Mouse (Mus musculus): ENCODE measurements around the gene Rbm8a.
A peak's percentile ranks its signal among the peaks of the same experiment; 100 is the strongest.

The Rbm8a gene

DNA sequence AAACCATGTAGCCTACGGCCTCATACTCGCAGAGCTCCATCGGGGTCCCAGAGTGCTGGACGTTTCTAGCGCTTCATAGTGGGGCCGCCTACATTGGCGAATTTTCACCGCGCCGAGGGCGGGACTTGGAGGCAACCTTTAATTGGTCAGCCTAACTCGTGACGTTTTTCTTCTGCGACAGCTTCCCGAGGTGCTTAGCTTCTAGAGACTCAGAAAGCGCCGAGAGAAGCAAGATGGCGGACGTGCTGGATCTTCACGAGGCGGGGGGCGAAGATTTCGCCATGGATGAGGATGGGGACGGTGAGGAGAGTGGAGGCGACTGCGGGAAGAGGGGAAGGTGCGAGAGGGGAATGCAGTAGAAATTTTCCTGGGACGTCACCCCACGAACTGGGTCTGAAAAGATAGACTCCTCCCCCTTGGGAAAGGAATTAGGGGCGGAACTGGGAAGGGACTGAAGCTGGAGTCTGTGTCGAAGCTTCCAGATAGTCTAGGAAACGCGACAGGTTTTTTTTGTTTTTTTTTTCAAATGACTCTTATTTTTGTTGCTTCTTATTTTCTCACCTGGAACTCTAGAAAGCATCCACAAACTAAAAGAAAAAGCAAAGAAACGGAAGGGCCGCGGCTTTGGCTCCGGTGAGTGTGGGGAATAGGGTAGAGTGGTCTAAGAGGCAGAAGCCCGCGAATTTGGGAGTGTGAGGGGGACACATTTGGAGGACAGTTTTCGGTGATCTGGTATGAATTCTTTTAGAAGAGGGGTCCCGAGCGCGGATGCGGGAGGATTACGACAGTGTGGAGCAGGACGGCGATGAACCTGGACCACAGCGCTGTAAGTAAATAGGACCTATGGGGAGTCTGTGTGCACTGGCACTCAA is at the start of gene Rbm8a:
TSS of gene Rbm8a (plus strand) at position 205 of the 872 bp plus-strand sequence.
- DNase-seq (ENCODE audit: extremely low spot score, low read depth, low spot score) = peak; percentile 99

DNA sequence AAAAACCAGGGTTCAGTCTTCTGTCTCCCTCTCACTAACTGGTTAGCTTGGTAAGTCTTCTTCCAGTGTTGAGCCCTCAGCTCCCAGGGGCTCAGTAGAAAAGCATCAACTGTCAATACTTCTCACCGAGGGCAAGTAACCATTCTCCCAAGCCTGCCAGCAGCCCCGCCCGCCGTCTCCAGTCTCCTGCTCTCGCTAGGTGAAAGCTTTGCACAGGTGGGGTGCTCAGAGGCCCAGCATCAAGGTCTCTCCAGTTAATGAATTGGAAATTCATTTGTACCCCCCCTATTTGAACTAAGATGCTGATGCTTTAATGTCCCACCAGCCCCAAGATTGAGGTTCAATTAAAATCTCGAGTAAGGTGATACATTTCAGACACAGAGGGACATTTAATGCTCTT is 48.6 kb upstream of the Rbm8a start:
- no peak for DNase-seq (ENCODE audit: extremely low spot score, low read depth, low spot score)

DNA sequence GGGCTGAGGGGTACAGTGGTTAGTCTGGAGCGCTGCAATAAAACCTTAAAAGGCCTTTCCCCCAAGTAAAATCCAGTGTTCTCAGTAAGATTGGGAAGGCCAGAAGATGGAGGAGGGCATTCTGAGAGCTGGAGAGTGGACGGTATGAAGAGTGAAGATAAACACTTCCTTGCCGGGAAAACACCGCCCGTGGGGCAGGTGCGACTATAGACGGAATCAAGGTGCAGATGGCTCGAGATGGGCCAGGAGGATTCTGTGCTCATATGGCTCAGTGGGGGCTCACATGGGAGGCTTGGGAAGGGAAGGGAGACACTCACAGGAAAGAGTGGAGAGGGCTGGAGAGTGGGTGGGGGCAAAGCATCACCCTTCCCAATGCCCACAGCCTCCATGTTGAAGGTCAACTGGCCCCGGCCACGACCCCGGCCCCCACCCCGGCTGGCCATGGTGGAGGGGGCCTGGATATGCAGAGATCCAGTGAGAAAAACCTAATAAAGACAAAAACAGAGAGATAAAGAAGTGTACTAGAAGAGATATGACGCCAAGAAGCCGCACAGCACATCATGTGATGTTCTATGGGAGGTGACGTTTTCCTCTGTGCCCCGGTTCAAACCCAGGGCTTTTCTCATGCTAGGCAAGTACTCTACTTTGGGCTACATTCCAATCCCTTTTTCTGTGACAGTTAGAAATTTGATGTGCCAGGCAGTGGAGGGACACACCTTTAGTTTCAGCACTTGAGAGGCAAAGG is 47.8 kb upstream of the Rbm8a start:
- DNase-seq (ENCODE audit: extremely low spot score, low read depth, low spot score) = no peak

DNA sequence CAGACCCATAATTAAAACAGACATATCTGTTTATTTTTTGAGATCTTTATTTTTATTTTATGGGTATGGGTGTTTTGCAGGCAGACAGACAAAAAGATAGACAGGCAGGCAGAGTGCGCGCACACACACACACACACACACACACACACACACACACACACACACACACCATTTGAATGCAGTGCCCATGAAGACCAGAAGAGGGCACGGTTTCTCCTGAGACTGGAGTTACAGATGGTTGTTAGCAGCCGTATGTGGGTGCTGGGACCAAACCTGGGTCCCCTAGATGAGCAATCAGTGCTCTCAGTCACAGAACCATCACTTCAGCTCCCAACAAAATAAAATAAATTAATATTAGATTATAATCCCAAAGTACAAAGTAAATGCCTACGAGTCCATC is 46.3 kb upstream of the Rbm8a start:
- DNase-seq (ENCODE audit: extremely low spot score, low read depth, low spot score) = no peak

DNA sequence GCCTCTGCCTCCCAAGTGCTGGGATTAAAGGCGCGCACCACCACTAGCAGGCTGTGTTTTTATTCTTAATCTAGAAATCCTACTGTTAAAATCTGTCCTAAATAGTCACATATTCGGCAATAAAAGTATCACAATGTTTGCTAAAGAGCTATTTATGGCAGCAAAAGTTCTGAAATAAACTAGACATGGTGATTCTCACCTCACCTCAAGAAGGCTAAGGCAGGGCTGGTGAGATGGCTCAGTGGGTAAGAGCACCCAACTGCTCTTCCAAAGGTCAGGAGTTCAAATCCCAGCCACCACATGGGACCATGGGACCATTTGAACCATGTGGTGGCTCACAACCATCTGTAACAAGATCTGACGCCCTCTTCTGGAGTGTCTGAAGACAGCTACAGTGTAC is 39.1 kb upstream of the Rbm8a start:
- no peak for DNase-seq (ENCODE audit: extremely low spot score, low read depth, low spot score)

DNA sequence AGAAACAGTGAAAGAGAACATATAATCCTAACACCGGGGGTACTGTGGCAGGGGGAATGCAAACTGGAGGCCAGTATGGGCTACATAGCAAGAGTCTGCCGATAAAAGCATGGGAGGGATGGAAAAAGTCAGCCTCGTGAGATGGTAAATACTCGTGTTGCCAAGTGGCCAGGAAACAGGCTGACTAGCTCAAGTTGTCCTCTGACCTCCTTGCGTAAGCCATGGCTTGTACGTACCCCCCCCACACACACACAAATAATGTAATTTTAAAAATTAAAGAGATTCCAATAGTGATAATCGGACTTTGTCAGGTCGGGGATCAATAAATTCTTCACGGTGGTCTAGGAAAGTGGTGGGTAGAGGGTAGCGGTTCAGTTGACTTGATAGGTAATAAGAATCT is 36.4 kb upstream of the Rbm8a start:
- no peak for DNase-seq (ENCODE audit: extremely low spot score, low read depth, low spot score)

DNA sequence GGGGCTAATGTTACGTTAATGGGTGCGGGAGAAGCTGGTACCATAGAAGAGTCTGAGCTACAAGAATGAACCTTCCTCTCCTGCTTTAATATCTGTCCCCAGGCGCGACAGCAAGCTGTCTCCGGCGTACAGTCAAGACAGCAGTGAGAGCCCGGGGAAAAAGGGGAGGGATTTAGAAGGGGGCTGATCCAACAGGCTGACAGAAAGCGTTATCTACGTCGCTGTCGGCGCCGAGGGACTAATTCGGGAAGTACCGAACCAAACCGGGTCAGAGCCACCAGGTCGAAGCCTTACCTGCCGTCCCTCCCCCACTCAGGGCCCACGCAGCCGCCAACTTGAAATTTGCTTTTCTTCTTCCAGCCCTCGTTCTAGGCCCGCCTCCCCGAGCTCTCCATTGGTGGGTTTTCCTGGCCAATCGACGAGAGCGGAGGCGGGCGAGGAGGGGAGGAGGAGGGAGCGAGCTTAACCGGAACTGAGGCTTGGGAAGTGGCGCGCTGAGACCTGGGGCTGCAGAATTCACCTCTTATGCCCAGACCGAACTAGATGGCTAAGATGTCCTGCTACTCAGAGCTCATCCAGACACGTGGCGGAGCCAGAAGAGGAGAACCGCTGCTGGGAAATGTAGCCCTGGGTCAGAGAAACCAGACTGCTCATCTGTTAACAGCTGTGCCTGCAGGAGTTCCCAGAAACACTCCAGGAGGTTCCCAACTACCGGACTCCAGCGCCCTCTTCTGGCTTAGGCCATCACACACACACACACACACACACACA is 35.8 kb upstream of the Rbm8a start, which contains the start of gene Polr3gl:
TSS of gene Polr3gl (minus strand) at position 392 of the 771 bp plus-strand sequence.
- peak; percentile 67 for DNase-seq (ENCODE audit: extremely low spot score, low read depth, low spot score)

DNA sequence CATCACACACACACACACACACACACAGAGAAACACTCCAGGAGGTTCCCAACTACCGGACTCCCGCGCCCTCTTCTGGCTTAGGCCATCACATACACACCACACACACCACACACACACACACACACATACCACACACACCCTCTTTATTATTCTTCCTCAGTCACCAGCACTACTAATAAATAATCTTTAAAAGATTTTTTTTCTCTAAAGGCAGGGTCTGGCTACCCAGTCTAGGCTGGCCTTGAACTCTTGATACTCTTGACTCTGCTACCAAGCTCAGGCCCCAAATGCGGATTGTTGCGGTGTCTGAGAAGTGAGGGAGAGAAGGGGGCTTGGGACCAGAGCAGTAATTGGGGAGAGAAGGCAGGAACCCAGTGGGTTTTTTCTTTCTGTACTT is 34.9 kb upstream of the Rbm8a start:
- no peak for DNase-seq (ENCODE audit: extremely low spot score, low read depth, low spot score)

DNA sequence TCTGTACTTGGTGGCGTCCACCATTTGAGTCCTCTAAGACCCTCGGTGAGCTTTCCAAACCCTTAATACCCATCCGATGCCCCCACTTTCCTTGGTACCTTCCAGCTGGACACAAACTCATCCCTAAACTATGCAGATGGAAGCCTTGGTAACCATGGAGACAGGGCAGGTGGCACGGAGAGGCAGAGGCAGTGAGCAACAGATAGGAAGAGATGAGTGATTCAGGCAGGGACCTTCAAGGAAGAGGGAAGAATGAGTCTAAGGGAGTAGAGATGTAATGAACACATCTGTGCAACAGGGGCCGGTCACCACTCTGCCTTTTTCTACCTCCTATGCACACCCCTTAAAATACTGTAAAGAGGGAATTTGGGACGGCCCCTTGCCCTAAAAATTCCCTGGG is 34.1 kb upstream of the Rbm8a start:
- DNase-seq (ENCODE audit: extremely low spot score, low read depth, low spot score) = no peak

DNA sequence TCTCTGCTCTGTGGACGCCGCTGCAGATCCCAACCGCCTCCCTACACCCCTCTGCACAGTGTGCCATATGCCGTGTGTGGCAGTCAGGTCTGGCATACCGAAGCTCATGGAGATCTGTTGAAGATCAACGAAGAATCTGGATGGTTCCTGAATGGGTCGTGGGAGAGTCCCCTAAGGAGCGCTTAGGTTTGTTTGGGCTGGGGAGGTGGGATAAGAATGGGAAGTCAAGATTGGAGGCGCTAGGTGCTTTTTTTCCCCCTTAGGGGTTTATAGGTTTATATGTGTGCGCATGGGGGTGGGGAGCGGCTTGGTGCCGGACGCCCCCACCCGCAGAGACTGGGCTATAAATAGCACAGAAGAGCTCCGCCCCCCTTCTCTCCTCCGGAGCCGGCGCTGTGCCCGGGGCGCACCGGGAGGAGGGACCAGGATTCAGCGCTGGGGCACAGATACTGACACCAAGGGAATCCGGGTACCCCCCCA is 33.5 kb upstream of the Rbm8a start, which contains the start of gene Ankrd34a:
TSS of gene Ankrd34a (plus strand) at position 409 of the 480 bp plus-strand sequence.
- DNase-seq (ENCODE audit: extremely low spot score, low read depth, low spot score) = no peak

DNA sequence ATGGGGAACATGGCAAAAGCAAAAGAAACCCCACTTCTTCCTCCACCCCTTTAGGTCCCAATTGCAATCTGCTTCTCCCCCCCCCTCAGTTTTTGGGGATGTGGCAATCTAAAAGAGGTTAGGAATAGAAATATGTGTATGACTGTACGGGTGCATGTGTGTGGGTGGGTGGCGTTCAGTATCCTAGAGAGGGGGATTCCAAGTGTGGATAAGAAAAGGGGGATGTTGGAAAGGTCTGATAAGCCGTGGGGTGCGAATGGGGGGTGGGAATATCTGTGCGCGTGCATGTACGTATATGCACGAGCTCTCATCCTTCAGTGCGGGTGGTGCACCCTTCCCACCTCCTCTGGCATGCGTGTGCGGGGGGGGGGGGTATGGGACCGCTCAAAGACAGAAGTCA is 32.9 kb upstream of the Rbm8a start:
- DNase-seq (ENCODE audit: extremely low spot score, low read depth, low spot score) = no peak

DNA sequence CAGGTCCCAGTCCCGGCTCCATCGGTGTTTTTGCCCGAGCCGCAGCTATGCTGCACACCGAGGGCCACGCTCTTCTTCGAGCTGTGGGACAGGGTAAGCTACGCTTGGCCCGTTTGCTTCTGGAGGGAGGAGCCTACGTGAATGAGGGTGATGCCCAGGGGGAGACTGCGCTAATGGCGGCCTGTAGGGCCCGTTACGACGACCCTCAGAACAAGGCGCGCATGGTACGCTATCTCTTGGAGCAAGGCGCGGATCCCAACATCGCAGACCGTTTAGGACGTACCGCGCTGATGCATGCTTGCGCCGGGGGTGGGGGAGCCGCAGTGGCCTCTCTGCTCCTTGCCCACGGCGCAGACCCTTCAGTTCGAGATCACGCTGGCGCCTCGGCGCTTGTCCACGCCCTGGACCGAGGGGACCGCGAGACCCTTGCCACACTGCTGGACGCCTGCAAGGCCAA is 32.3 kb upstream of the Rbm8a start:
- DNase-seq (ENCODE audit: extremely low spot score, low read depth, low spot score) = no peak

DNA sequence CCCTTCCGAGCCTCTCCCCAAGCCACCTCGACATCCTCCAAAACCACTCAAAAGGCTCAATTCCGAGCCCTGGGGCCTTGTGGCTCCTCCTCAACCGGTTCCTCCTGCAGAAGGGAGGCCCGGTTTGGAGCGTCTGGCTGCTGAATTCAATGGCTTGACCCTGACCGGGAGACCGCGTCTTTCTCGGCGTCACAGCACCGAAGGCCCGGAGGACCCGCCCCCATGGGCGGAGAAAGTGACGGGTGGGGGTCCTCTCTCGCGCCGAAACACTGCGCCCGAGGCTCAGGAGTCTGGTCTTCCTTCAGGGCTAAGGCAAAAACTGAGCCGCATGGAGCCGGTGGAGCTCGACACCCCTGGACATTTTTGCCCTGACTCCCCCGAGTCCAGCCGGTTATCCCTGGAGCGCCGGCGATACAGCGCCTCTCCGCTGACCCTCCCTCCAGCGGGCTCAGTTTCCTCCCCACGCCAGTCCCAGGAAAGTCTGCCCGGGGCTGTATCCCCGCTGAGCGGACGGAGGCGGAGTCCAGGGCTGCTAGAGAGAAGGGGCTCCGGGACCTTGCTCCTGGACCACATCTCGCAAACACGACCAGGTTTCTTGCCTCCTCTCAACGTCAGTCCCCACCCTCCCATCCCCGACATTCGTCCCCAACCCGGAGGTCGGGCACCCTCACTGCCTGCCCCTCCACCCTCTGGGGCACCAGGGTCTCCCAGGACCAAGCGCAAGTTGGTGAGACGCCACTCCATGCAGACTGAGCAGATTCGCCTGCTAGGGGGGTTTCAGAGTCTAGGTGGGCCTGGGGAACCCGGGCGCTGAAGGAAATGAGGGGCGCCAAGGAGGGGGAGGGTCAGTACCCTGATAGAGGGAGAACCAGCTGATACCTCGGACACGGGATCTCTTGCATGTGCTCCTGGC is 31.3 kb upstream of the Rbm8a start:
- DNase-seq (ENCODE audit: extremely low spot score, low read depth, low spot score) = no peak

DNA sequence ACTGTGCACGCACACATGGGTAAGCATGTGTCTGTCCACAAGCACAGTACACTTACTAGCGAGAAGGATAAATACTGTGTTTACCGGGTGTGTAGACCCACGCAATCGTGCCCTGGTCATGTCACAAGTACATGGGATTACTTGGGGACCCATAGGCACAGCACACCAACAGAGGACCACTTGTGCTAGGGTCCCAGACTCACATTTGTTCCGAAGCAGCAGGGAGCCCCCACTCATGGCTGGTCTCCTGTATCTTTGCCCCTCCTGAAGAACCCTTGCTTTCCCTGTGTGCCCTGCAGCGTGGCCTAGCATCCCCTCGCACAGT is 30.7 kb upstream of the Rbm8a start:
- no peak for DNase-seq (ENCODE audit: extremely low spot score, low read depth, low spot score)

DNA sequence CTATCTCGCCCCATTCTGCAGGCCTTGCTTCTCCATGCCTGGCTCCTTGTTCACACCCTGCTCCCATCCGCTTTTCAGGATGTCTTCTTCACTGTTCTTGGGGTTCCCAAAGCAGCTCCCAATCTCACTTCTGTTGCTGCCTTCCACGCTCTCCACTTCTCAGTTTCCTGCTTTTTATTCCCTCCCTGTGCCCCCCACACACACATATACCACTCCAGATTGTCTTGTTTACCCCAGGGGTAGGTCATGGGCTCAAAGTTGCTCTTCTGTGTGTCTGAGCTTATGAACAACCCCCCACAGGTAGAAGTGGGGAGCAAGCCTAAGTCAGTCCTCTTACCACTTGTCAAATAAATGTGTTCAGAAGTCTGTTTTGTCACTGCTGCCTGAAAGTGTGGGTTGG is 30.3 kb upstream of the Rbm8a start:
- no peak for DNase-seq (ENCODE audit: extremely low spot score, low read depth, low spot score)

DNA sequence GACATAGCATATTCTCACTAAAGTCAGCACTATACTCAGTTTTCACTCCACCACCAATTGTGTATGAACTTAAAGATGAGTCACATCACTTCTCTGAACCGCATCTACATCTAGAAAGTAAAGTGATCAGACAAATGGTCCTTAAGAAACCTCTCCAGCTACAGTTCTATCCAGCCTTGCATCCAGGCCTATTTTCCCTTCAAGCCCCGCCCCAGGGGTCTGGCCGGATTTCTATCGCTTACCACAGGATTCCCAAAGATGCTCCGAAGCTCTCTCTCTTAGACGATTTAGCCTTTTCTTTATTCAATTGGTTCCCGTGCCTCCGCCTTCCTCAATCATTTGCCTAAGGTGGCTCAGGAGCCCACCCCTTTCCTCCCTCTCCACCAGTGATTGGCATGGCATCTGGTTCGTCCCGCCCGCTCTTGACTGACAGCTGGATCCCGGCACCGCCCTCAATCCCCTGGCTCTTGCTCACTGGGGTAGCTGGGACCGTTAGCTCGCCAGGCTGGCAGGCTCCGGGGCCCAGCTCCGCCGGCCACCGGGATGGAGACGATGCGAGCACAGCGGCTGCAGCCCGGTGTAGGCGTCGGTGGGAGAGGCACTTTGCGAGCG is 29.0 kb upstream of the Rbm8a start, which contains the start of gene Lix1l:
TSS of gene Lix1l (plus strand) at position 511 of the 612 bp plus-strand sequence.
- peak; percentile 75 for DNase-seq (ENCODE audit: extremely low spot score, low read depth, low spot score)

DNA sequence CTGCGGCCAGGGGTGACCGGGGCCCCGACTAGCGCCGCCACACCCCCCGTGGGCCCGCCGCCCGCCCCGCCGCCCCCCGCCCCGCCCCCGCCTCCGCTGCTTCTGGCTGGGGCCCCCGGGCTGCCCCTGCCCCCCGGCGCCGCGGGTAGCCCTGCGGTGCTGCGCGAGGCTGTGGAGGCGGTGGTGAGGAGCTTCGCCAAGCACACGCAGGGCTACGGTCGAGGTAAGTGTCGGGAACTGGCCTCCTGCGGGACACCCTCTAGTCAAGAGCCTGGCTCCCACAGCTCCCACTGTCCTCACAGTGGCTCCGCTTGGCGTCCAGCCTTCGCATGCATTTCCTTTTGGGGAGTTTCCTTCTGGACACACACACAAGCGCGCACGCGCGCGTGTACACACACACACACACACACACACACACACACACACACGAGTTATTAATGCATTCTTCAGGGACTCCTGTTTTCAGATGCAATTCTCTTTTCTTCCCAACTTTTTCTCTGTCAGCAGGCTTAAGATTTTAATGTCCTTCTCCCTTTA is 28.4 kb upstream of the Rbm8a start:
- no peak for DNase-seq (ENCODE audit: extremely low spot score, low read depth, low spot score)

DNA sequence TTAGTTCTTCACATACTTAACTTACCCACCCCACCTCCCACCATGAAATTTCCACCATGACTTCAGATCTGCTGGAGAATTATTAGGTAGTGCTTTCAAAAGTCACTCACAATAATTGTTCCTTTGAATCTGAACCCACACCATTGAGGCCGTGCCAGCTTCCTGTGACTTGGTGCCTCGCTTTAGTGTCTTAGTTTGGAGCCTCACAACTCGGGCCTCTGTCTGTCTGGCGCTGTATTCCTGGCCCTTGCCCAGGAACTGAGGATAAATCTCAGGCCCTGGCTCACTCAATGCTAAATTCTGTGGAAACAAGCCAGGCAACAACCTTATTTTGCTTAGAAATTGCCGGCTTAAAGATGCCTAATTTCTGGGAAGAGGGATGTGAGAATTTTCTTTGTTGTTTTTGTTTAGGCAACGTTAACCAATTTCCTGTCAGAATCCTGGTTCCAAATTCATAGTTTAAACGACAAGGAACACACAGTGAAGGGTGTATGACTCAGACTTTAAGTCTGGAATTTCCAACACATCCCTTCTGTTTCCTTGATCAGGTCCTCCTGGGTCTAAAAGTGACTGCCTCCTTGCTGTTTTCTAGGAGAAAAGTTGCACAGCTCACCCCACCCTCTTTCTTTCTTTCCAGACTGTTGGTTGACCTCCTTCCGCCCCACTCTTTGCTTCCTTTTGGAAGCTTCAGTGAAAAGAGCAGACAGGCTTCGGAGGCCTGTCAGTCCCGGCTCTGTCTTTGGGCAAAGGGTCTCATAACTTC is 27.6 kb upstream of the Rbm8a start:
- DNase-seq (ENCODE audit: extremely low spot score, low read depth, low spot score) = no peak

DNA sequence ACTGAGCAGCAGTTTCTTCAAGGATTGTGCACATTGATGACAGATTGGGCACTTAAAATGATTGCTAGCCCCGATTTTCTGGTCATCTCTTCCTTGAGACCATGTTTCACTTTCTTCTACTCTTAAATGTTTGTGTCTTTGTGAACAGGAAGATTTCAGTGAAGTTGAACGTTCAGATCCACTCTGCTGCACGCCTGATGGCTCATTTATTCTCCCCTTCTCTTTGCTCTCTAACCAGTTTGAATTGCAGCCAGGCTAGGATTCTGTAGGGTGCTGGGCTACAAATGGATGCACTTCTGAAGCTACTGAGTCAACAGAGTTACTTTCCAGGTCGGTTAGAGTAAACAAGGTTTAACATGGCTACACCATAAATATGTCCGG is 27.0 kb upstream of the Rbm8a start:
- no peak for DNase-seq (ENCODE audit: extremely low spot score, low read depth, low spot score)

All from hindlimb bud, embryonic 11.5 days (tissue).